ENCODE assay signal across 27 mouse cellular contexts in genomic region chr6:71363995-71364394, GRCm38 (mm10). TPM values are rescaled to one million over a fixed set of nuclear protein-coding genes. Genes with fewer than 3 reads are reported as not detected.
"Had no signal": no experiment of that assay in that cellular context is flagged by ENCODE, and none has a peak within 500 bp of the region (broad histone marks: within the 10 kb centered on the region; RNA-seq: fewer than 3 reads in every experiment).

No protein-coding gene starts in this region.

- H3K27ac ChIP-seq: layer of hippocampus, adult 2 months; limb, embryonic 10.5 days; limb, embryonic 13.5 days; liver, embryonic 12.5 days; liver, embryonic 15.5 days; lung, embryonic 15.5 days; midbrain, embryonic 10.5 days; midbrain, embryonic 13.5 days had no signal

- H3K4me3 ChIP-seq: layer of hippocampus, adult 2 months; limb, embryonic 10.5 days; limb, embryonic 13.5 days; liver, embryonic 12.5 days; liver, embryonic 15.5 days; lung, embryonic 15.5 days; megakaryocyte, embryonic 14.5 days; midbrain, embryonic 10.5 days; midbrain, embryonic 13.5 days had no signal

- H3K4me2 ChIP-seq: limb, embryonic 13.5 days; liver, embryonic 12.5 days; liver, embryonic 15.5 days; lung, embryonic 15.5 days; midbrain, embryonic 13.5 days had no signal

- H3K27me3 ChIP-seq: limb, embryonic 13.5 days; liver, embryonic 12.5 days; liver, embryonic 15.5 days; lung, embryonic 15.5 days; midbrain, embryonic 13.5 days had no signal

- H3K36me3 ChIP-seq: limb, embryonic 10.5 days; limb, embryonic 13.5 days; liver, embryonic 12.5 days; liver, embryonic 15.5 days; lung, embryonic 15.5 days; midbrain, embryonic 10.5 days; midbrain, embryonic 13.5 days had no signal

- DNase-seq: kidney, adult 18-20 months; kidney, adult 9 months; kidney, postnatal 14 days; kidney, postnatal 4 days; layer of hippocampus, adult 9-11 months; liver; lung, adult 18-20 months; lung, postnatal 10 days; lung, postnatal 36 days; right cerebral cortex, postnatal 14 days had no signal

- H3K9me3 ChIP-seq: limb, embryonic 10.5 days; limb, embryonic 13.5 days; liver, embryonic 12.5 days; liver, embryonic 15.5 days; lung, embryonic 15.5 days; midbrain, embryonic 10.5 days; midbrain, embryonic 13.5 days had no signal

- H3K4me1 ChIP-seq: limb, embryonic 10.5 days; liver, embryonic 12.5 days; liver, embryonic 15.5 days; lung, embryonic 15.5 days; megakaryocyte, embryonic 14.5 days; midbrain, embryonic 10.5 days; midbrain, embryonic 13.5 days had no signal

- ATAC-seq: intestine, embryonic 16.5 days; liver, embryonic 12.5 days; midbrain, embryonic 13.5 days; midbrain, embryonic 16.5 days had no signal

- H3K9ac ChIP-seq: limb, embryonic 13.5 days; liver, embryonic 12.5 days; liver, embryonic 15.5 days; lung, embryonic 15.5 days; midbrain, embryonic 13.5 days had no signal

RNA-seq across cellular contexts. Expression of gene Cd8a, which starts 9.2 kb away (rescaled TPM):
- total RNA-seq: layer of hippocampus, adult 2 months; layer of hippocampus, postnatal 25 days; left cerebral cortex, adult 18-20 months; left cerebral cortex, postnatal 25 days had no signal
- polyA plus RNA-seq: intestine, embryonic 16.5 days; limb, embryonic 10.5 days; limb, embryonic 13.5 days; liver, embryonic 12.5 days; liver, embryonic 15.5 days; midbrain, embryonic 10.5 days; midbrain, embryonic 13.5 days; midbrain, embryonic 16.5 days; neural tube, embryonic 11.5 days; neural tube, embryonic 14.5 days; stomach, embryonic 16.5 days had no signal

RNA-seq across cellular contexts. Expression of gene Cd8b1, which starts 41.4 kb away (rescaled TPM):
- total RNA-seq: layer of hippocampus, adult 2 months; layer of hippocampus, postnatal 25 days; left cerebral cortex, adult 18-20 months; left cerebral cortex, postnatal 25 days had no signal
- polyA plus RNA-seq: intestine, embryonic 16.5 days; limb, embryonic 13.5 days; liver, embryonic 12.5 days; liver, embryonic 15.5 days; midbrain, embryonic 13.5 days; midbrain, embryonic 16.5 days; neural tube, embryonic 11.5 days; neural tube, embryonic 14.5 days; stomach, embryonic 16.5 days had no signal

RNA-seq across cellular contexts. Expression of gene Smyd1, which starts 42.0 kb away (rescaled TPM):
- polyA plus RNA-seq: midbrain, embryonic 13.5 days had no signal
